Mouse (Mus musculus) cerebral cortex, adult 2 months (tissue): ENCODE results near the gene Tbc1d2b.

Experiments
- WGBS: fragments of 180-500 bp; shearing (Covaris S2); methylation state at CpG from one replicate; pipeline ENCODE4 v1.1.7; 2018; 5-methylcytosine and 5-hydroxymethylcytosine counted together

Tbc1d2b gene

GRCm38 (mm10) chr9:90265322-90266039 is 5.1 kb downstream of the Tbc1d2b start:
- 49% methylated on average over 5 of the region's 5 CpGs for whole genome bisulfite sequencing

DNA sequence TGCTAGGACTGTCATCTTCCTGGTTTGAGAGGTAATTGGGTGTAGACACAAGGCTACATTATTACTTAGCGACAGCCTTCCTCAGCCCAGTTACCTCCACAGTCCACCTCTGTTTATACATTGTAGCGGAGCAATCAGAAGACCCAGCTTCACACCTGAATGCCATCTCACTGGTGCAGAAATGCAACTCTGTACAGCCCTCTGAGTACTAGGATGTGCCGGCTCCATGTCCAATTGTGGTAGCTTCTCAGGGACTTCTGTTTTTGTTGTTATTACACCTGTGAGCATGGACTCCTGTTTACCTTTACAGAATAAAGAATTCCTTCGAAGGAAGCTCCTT is 7.3 kb downstream of the Tbc1d2b start:
- WGBS, result 97% methylated on average over 4 of the region's 4 CpGs

- WGBS, result 88% methylated on average over 7 of the region's 7 CpGs
These were observed 7.8 kb downstream of the Tbc1d2b start for GRCm38 (mm10) chr9:90262591-90263339.

GRCm38 (mm10) chr9:90262063-90262462 is 8.5 kb downstream of the Tbc1d2b start:
- WGBS, result 87% methylated on average over 3 of the region's 3 CpGs

- WGBS, result 76% methylated on average over 13 of the region's 13 CpGs
These were observed 9.8 kb downstream of the Tbc1d2b start for GRCm38 (mm10) chr9:90260600-90261375.

GRCm38 (mm10) chr9:90260079-90260478 is 10.5 kb downstream of the Tbc1d2b start:
- 76% methylated on average over 6 of the region's 6 CpGs for WGBS

DNA sequence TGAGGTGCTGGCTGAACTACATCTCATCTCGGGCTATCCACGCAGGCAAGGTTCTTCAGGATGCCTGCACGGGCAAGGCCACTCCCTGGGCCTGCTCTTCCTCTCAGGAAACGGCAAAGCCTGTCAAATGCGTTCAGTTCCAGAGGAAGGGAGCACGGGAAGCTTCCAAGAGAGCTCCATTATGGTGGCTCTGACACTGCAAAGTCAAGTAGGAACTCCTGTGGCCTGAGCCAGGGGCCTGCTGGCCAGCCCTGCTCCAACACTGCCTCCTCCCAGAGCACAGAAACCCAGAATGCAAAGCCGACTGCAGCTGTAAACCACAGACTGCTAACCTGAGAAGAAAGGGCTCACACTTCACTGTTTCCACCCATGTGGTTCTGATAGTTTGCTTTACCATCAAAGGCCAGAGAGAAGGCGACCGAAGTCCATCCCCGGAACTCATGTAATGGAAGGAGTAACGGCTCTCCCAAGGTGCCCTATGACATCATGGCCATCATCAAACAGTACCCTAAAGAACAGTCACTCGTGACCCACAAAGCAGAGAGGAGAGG is 11.1 kb downstream of the Tbc1d2b start:
- 86% methylated on average over 12 of the region's 12 CpGs for WGBS

GRCm38 (mm10) chr9:90257754-90258531 is 12.7 kb downstream of the Tbc1d2b start:
- 82% methylated on average over 13 of the region's 13 CpGs for WGBS

- 77% methylated on average over 7 of the region's 7 CpGs for WGBS
These were observed 13.4 kb downstream of the Tbc1d2b start for GRCm38 (mm10) chr9:90257220-90257619.

- 48% methylated on average over 6 of the region's 6 CpGs for WGBS
These were observed 14.7 kb downstream of the Tbc1d2b start for GRCm38 (mm10) chr9:90255844-90256405.

GRCm38 (mm10) chr9:90253181-90253580 is 17.4 kb downstream of the Tbc1d2b start:
- WGBS, result 88% methylated on average over 2 of the region's 2 CpGs

- 73% methylated on average over 13 of the region's 13 CpGs for WGBS
These were observed 19.4 kb downstream of the Tbc1d2b start for GRCm38 (mm10) chr9:90250964-90251750.

- 91% methylated on average over 5 of the region's 5 CpGs for WGBS
These were observed 20.3 kb downstream of the Tbc1d2b start for GRCm38 (mm10) chr9:90250141-90250775.

GRCm38 (mm10) chr9:90249036-90249435 is 21.6 kb downstream of the Tbc1d2b start:
- 96% methylated on average over 2 of the region's 2 CpGs for WGBS

DNA sequence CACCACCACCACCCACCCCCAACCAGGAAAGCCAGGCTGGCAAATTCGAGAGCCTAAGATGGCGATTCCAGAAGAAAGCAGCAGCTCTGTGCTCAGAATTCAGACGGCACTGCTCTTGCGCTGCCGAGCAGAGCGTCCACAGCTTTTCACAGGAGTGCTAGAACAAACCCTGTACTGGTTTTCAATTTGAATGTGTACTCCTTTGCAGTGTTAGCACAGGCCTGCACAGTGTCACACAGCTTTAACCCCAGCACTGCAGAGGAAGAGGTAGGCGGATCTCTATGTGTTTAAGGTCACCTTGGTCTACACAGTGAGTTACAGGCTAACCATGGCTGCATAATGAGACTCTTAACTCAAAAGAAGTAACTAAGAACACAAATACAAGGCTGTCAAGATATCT is 22.3 kb downstream of the Tbc1d2b start:
- WGBS, result 83% methylated on average over 7 of the region's 7 CpGs

DNA sequence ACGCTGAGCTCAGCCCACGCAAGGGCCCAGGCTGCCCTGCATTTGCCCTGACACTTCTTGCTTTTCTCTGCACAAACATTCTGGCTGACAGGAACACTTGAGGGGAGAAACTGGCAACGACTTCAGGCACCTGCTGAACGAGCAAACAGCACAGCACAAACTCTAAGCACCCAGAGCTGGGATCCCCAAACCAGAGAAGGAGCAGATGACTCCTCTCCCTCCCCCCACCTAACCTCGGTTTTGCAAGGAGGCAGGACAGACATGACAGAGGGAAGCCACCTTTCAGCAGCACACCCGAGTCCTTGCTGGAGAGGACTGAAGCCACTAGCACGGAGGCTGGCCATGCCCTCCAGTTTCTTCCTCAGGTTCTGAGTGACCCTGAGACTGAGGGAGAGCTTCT is 23.3 kb downstream of the Tbc1d2b start:
- 71% methylated on average over 7 of the region's 7 CpGs for WGBS

DNA sequence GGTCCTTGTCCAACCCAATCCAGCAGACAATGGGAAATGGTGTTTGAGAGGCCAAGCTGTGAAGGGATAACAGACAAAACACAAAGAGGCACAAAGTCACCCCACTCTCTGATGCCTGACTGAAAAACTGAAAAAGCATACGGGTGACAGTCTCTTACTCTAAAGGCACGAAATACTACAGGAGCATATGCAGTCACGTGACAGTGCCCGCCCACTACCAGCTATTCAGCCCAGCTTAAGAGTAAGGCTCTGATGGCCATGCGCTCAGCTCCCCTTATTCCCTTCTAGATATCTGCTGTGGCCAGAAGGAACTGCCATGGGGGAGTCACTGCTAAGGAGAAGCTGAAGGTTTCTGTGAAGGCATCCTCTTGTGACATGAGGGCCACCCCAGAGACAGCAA is 24.8 kb downstream of the Tbc1d2b start:
- 87% methylated on average over 5 of the region's 5 CpGs for WGBS

- 91% methylated on average over 6 of the region's 6 CpGs for WGBS
These were observed 25.4 kb downstream of the Tbc1d2b start for GRCm38 (mm10) chr9:90245206-90245605.

- 88% methylated on average over 15 of the region's 15 CpGs for WGBS
These were observed 26.1 kb downstream of the Tbc1d2b start for GRCm38 (mm10) chr9:90244301-90245151.
